Comparison of ENCODE assay signal across 15 mouse cellular contexts in the genomic region with DNA sequence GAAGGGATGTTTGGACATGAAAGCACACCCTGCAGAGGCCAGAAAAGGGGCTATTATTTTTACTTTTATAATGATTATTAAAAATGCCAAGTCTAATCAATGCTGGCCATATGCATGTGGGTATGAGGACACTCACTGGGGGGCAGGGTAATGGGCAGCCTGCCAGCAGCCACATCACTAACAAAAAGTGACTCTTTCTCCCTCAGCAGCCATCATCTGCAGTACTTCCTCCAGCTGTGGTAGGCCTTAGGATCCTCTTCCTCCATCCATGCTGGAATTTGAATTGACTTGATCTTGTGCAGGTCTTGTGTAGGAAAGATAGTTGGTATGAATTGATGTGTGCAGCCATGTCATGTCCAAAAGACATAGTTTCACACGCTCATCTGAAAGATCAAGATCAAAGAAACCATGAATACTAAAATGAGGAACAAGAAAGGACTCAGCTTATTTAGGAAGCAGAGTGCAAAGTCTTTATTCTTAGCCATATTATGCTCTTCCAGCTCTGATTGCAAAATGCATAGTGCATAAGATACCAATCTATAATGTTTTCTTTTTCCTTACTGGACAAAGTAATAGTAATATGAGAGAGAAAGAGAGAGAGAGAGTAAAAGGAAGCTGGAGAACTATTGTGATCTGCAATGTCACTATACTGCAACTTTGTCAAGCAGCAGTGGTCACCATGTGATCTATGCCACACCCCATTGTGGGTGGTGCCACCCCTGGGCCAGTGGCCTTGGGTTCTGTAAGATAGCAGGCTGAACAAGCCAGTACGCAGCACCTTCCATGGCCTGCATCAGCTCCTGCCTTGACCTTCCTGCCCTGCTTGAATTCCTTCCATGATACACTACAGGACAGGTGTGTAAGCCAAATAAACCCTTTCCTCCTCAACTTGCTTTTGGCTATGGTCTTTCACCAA. TPM values are rescaled to one million over a fixed set of nuclear protein-coding genes. Genes with fewer than 3 reads are reported as not detected.
DNase-seq lines count a peak whose midpoint lies in the region; ATAC-seq and TF ChIP-seq lines count a peak whose summit lies in the region.
"Had no signal": no experiment of that assay in that cellular context is flagged by ENCODE, and none has a peak within 500 bp of the region (broad histone marks: within the 10 kb centered on the region; RNA-seq: fewer than 3 reads in every experiment).

No protein-coding gene starts in this region.

- TF ChIP-seq CTCF in bone marrow, adult 2 months (IDR thresholded peaks at IDR 0.05; ENCODE audit: control insufficient read depth, insufficient read depth, low read length): no peak
- TF ChIP-seq CTCF in liver, embryonic 14.5 days (IDR thresholded peaks at IDR 0.05; ENCODE audit: low read depth): no peak

- H3K9ac ChIP-seq in heart, embryonic 12.5 days: no peak overlapping the region
- no peak overlapping the region for H3K9ac ChIP-seq in liver, embryonic 14.5 days (replicated peaks)
- H3K9ac ChIP-seq: lung, embryonic 14.5 days had no signal

- intact Hi-C loops in left cerebral cortex, postnatal 10 days (cut with DNase I): no loop called here
- intact Hi-C loops in left cerebral cortex, postnatal 4 days (cut with DNase I): no loop called here

- TF ChIP-seq POLR2A in bone marrow, adult 2 months (IDR thresholded peaks at IDR 0.05; ENCODE audit: borderline replicate concordance, control insufficient read depth, low read depth, low read length): no peak

- H3K9me3 ChIP-seq in heart, embryonic 12.5 days (replicated peaks): no peaks in the 10 kb centered on the region
- no peaks in the 10 kb centered on the region for H3K9me3 ChIP-seq in liver, embryonic 14.5 days (ENCODE audit: control insufficient read depth, low read length)
- H3K9me3 ChIP-seq: midbrain, embryonic 10.5 days had no signal

- TF ChIP-seq EP300 in liver, embryonic 14.5 days (IDR thresholded peaks at IDR 0.05; ENCODE audit: low read depth): no peak

- no peaks in the 10 kb centered on the region for H3K4me1 ChIP-seq in heart, embryonic 12.5 days (replicated peaks)
- peaks cover 5% of the 10 kb centered on the region for H3K4me1 ChIP-seq in bone marrow, adult 2 months (ENCODE audit: control insufficient read depth, insufficient read depth, low read length)
- peaks cover 0 to 5% of the 10 kb centered on the region in 2 experiments; a peak in 2 of 4 replicates for H3K4me1 ChIP-seq in liver, embryonic 14.5 days (replicated peaks; ENCODE audit: control insufficient read depth in 2 of 2, insufficient read depth in 2 of 2, low read length in 1 of 2)
- H3K4me1 ChIP-seq: midbrain, embryonic 10.5 days had no signal

- WGBS in heart, embryonic 12.5 days: 68% methylated on average over 2 of the region's 2 CpGs
- 27% methylated on average over 2 of the region's 2 CpGs for WGBS in bone marrow, adult 2 months
- 29% methylated on average over 2 of the region's 2 CpGs for WGBS in liver, embryonic 14.5 days (ENCODE audit: insufficient replicate concordance)

- no peak overlapping the region for H3K27ac ChIP-seq in heart, embryonic 12.5 days (ENCODE audit: poor library complexity, severe bottlenecking)
- peak overlapping the region; percentile 27; the same call in 1 of the 2 replicates for H3K27ac ChIP-seq in bone marrow, adult 2 months (ENCODE audit: control insufficient read depth, insufficient read depth, low read depth, low read length, poor library complexity)
- H3K27ac ChIP-seq in liver, embryonic 14.5 days: no peak overlapping the region
- H3K27ac ChIP-seq: midbrain, embryonic 10.5 days had no signal

- H3K4me3 ChIP-seq in heart, embryonic 12.5 days: no peak overlapping the region
- no peak overlapping the region for H3K4me3 ChIP-seq in bone marrow, adult 2 months (replicated peaks; ENCODE audit: control insufficient read depth, low read depth, low read length)
- H3K4me3 ChIP-seq in liver, embryonic 14.5 days (ENCODE audit: insufficient read depth in 1 of 2, low read depth in 2 of 2, low read length in 2 of 2): no peak overlapping the region
- H3K4me3 ChIP-seq: midbrain, embryonic 10.5 days had no signal

- no peaks in the 10 kb centered on the region for H3K36me3 ChIP-seq in heart, embryonic 12.5 days
- H3K36me3 ChIP-seq in liver, embryonic 14.5 days (replicated peaks; ENCODE audit: control insufficient read depth, insufficient read depth, low read depth): no peaks in the 10 kb centered on the region
- H3K36me3 ChIP-seq: midbrain, embryonic 10.5 days had no signal

- no peak for DNase-seq in heart, postnatal 4 days
- DNase-seq in liver, embryonic 14.5 days (ENCODE audit: low read depth in 3 of 3, low spot score in 3 of 3): peak in 2 of 3 experiments; percentile 33 to 40
- peak; percentile 32 to 75 for DNase-seq in spleen, postnatal 10 days (ENCODE audit: low spot score in 2 of 2)
- no peak for DNase-seq in layer of hippocampus, postnatal 10 days (ENCODE audit: low spot score in 2 of 2)
- no peak for DNase-seq in left cerebral cortex, postnatal 10 days (ENCODE audit: extremely low spot score in 1 of 2, low spot score in 2 of 2)
- DNase-seq in left cerebral cortex, postnatal 4 days: no peak
- DNase-seq: adrenal gland, adult 2 months; heart, postnatal 10 days; kidney, postnatal 10 days; lung, embryonic 14.5 days; right cerebral cortex, postnatal 4 days; thymus, adult 2 months had no signal

- peaks cover 3% of the 10 kb centered on the region; the same call in 1 of the 2 replicates for H3K27me3 ChIP-seq in heart, embryonic 12.5 days (replicated peaks)
- H3K27me3 ChIP-seq in liver, embryonic 14.5 days (ENCODE audit: control insufficient read depth, insufficient read depth, low read length): no peaks in the 10 kb centered on the region

- ATAC-seq in heart, embryonic 12.5 days (ENCODE audit: insufficient number of reproducible peaks, low FRiP score): peak; percentile 68; the same call in 1 of the 2 replicates
- ATAC-seq in liver, embryonic 14.5 days (ENCODE audit: insufficient read depth): peak; percentile 85

- H3K4me2 ChIP-seq in heart, embryonic 12.5 days: no peak overlapping the region
- no peak overlapping the region for H3K4me2 ChIP-seq in liver, embryonic 14.5 days (ENCODE audit: low read depth)
- H3K4me2 ChIP-seq: lung, embryonic 14.5 days had no signal

RNA-seq across cellular contexts. Expression of a gene that starts 10.3 kb away (rescaled TPM):
- polyA plus RNA-seq in heart, embryonic 12.5 days (2016; fragmentation: Nextera tagmentation; extraction: Ambion mirVana): 14.6 and 14.9 TPM in 2 replicates
- total RNA-seq in heart, postnatal 4 days (2021): 10 to 100 TPM in 1 of 2 experiments, 1 to 10 TPM in 1; 8.8 to 12.3 TPM
- 7.4 and 10.4 TPM in 2 replicates for polyA plus RNA-seq in bone marrow, adult 2 months (2011; ENCODE audit: insufficient read depth, insufficient read length, low replicate concordance, missing spikeins)
- 6.3 and 8.4 TPM in 2 replicates for polyA plus RNA-seq in liver, embryonic 14.5 days (2012; rRNA removed)
- polyA plus RNA-seq in liver, embryonic 14.5 days (2014; fragmentation: Nextera tagmentation; extraction: Ambion mirVana): 9.2 and 11.5 TPM in 2 replicates
- total RNA-seq in layer of hippocampus, postnatal 10 days (2021): 10 to 100 TPM; 16.1 to 17.7 TPM
- 10 to 100 TPM; 12.5 to 14.5 TPM for total RNA-seq in left cerebral cortex, postnatal 10 days (2021)
- total RNA-seq in left cerebral cortex, postnatal 4 days (2021): 10 to 100 TPM; 16.8 to 18.6 TPM

RNA-seq across cellular contexts. Expression of a gene that starts 32.1 kb away (rescaled TPM):
- polyA plus RNA-seq in heart, embryonic 12.5 days (2016; fragmentation: Nextera tagmentation; extraction: Ambion mirVana): 28.1 and 30.1 TPM in 2 replicates
- total RNA-seq in heart, postnatal 4 days (2021): 10 to 100 TPM; 29.5 to 29.6 TPM
- 7.9 and 8.3 TPM in 2 replicates for polyA plus RNA-seq in bone marrow, adult 2 months (2011; ENCODE audit: insufficient read depth, insufficient read length, low replicate concordance, missing spikeins)
- 3.0 and 5.8 TPM in 2 replicates for polyA plus RNA-seq in liver, embryonic 14.5 days (2012; rRNA removed)
- 6.7 and 7.4 TPM in 2 replicates for polyA plus RNA-seq in liver, embryonic 14.5 days (2014; fragmentation: Nextera tagmentation; extraction: Ambion mirVana)
- total RNA-seq in layer of hippocampus, postnatal 10 days (2021): 10 to 100 TPM; 27.9 to 28.2 TPM
- total RNA-seq in left cerebral cortex, postnatal 10 days (2021): 10 to 100 TPM; 27.4 to 30.0 TPM
- 10 to 100 TPM; 24.3 to 25.1 TPM for total RNA-seq in left cerebral cortex, postnatal 4 days (2021)

RNA-seq across cellular contexts. Expression of a gene that starts 32.1 kb away (rescaled TPM):
- polyA plus RNA-seq in heart, embryonic 12.5 days (2016; fragmentation: Nextera tagmentation; extraction: Ambion mirVana): 2.4 and 2.9 TPM in 2 replicates
- total RNA-seq in heart, postnatal 4 days (2021): 1 to 10 TPM; 2.4 to 5.1 TPM
- 1.1 and 1.9 TPM in 2 replicates for polyA plus RNA-seq in bone marrow, adult 2 months (2011; ENCODE audit: insufficient read depth, insufficient read length, low replicate concordance, missing spikeins)
- 0.42 and 0.52 TPM in 2 replicates for polyA plus RNA-seq in liver, embryonic 14.5 days (2012; rRNA removed)
- 0.51 and 0.53 TPM in 2 replicates for polyA plus RNA-seq in liver, embryonic 14.5 days (2014; fragmentation: Nextera tagmentation; extraction: Ambion mirVana)
- total RNA-seq in layer of hippocampus, postnatal 10 days (2021): 10 to 100 TPM; 13.0 to 15.2 TPM
- total RNA-seq in left cerebral cortex, postnatal 10 days (2021): 1 to 10 TPM; 9.9 to 10.0 TPM
- 10 to 100 TPM; 20.8 to 23.0 TPM for total RNA-seq in left cerebral cortex, postnatal 4 days (2021)

RNA-seq across cellular contexts. Expression of a gene that starts 58.7 kb away (rescaled TPM):
- polyA plus RNA-seq in heart, embryonic 12.5 days (2016; fragmentation: Nextera tagmentation; extraction: Ambion mirVana): 4.4 and 5.9 TPM in 2 replicates
- 1 to 10 TPM; 6.8 to 7.3 TPM for total RNA-seq in heart, postnatal 4 days (2021)
- 0.70 and 1.8 TPM in 2 replicates for polyA plus RNA-seq in bone marrow, adult 2 months (2011; ENCODE audit: insufficient read depth, insufficient read length, low replicate concordance, missing spikeins)
- polyA plus RNA-seq in liver, embryonic 14.5 days (2012; rRNA removed): 0.21 and 0.55 TPM in 2 replicates
- 1.7 and 2.2 TPM in 2 replicates for polyA plus RNA-seq in liver, embryonic 14.5 days (2014; fragmentation: Nextera tagmentation; extraction: Ambion mirVana)
- 10 to 100 TPM; 10.4 to 12.3 TPM for total RNA-seq in layer of hippocampus, postnatal 10 days (2021)
- total RNA-seq in left cerebral cortex, postnatal 10 days (2021): 10 to 100 TPM; 12.1 to 13.3 TPM
- total RNA-seq in left cerebral cortex, postnatal 4 days (2021): 10 to 100 TPM; 13.3 to 13.6 TPM

Comparison
In these comparisons a context has a peak if more than half of its experiments do, and no peak if none do; other contexts are left out.
1. DNase-seq: peak in liver, embryonic 14.5 days (2 of 3) and spleen, postnatal 10 days (2 of 2); none in heart, postnatal 4 days (single experiment), layer of hippocampus, postnatal 10 days (0 of 2), left cerebral cortex, postnatal 10 days (0 of 2) and left cerebral cortex, postnatal 4 days (single experiment).